Mouse (Mus musculus) testis, adult 10 weeks (tissue): Measurements from ENCODE around the gene Olfr890. TPM values are rescaled to one million over a fixed set of nuclear protein-coding genes. Genes with fewer than 3 reads are reported as not detected.

ENCODE experiments used
- polyA plus RNA-seq: library from polyadenylated mRNA; stranded (reverse); fragments of 350-450 nt; fragmentation: Illumina TruSeq; extraction: RNeasy Lipid Tissue Mini Kit (QIAGEN cat#74804); gene quantifications from one replicate; pipeline ENCODE4 v1.2.3, GENCODE M21; 2014; ENCODE audit warnings: low read depth, low replicate concordance

Olfr890 gene
- not detected for polyA plus RNA-seq

DNA sequence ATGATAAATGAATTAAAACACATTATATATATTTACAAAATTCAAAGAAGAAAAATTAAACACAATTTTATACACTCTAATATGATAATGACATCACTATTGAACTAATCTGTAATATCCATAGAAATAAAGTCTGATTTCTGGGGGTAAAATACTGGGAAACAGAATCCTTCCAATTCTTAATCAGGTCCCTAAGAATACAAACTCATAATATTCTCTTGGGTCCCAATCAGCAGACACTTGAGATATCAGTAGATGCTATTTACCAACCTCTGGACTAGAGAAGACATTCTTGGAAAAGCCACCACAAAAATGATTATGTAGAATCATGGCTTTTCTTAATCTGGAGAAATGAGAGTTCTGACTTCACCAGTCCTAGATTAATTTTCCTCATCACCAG lies at the start of gene Olfr890:
Gene Olfr890 (plus strand): TSS at position 301 of the 400 bp plus-strand sequence.

DNA sequence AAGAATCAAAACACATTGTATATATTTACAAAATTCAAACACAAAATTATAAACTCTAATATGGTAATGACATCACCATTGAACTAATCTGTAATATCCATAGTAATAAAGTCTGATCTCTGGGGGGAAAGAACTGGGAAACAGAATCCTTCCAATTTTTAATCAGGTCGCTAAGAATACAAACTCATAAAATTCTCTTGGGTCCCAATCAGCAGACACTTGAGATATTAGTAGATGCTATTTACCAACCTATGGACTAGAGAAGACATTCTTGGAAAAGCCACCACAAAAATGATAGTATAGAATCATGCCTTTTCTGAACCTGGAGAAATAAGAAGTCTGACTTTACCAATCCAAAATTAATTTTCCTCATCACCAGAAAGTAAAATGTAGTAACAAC lies 34.5 kb upstream of the Olfr890 start, which contains the start of gene Olfr888:
Gene Olfr888 (plus strand): TSS at position 301 of the 400 bp plus-strand sequence.

GRCm38 (mm10) chr9:38114898-38115297 lies 27.4 kb upstream of the Olfr890 start, which contains the start of gene Olfr889:
TSS of gene Olfr889 (plus strand) at chr9:38115198.

DNA sequence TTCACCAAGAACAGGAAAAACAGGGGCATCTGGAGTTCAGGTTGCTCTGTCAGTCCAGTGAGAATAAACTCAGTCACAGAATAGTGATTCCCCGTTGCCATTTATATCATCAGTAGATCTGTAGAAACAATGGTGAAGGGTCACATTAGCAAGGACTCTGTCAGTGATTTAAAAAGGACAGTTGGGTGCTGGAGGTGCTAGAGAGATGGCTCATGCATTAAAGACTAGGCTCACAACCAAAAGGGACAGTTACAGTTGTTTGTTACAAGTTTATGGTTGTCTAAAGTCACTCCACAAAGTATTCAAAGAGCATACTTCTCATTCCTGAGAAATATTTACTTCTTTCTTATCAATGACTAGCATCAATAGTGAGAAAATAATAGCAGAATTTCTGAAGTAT lies 38.4 kb downstream of the Olfr890 start, which contains the start of gene Olfr891:
Gene Olfr891 (minus strand): TSS at position 101 of the 400 bp plus-strand sequence.

Other genes with a start within 250 kb of the Olfr890 start
- gene Olfr145, start 245.8 kb upstream of the Olfr890 start, polyA plus RNA-seq = not detected
- gene Olfr878, start 224.7 kb upstream of the Olfr890 start, polyA plus RNA-seq = not detected
- gene Olfr881, start 150.7 kb upstream of the Olfr890 start, polyA plus RNA-seq = not detected
- not detected for gene Olfr883, start 116.7 kb upstream of the Olfr890 start, polyA plus RNA-seq
- not detected for gene Olfr884, start 96.0 kb upstream of the Olfr890 start, polyA plus RNA-seq
- not detected for gene Olfr885, start 81.2 kb upstream of the Olfr890 start, polyA plus RNA-seq
- gene Olfr887, start 58.4 kb upstream of the Olfr890 start, polyA plus RNA-seq = 0.03 TPM
- gene Olfr888, start 34.4 kb upstream of the Olfr890 start, polyA plus RNA-seq = not detected
- gene Olfr889, start 27.3 kb upstream of the Olfr890 start, polyA plus RNA-seq = not detected
- gene Olfr891, start 38.3 kb downstream of the Olfr890 start, polyA plus RNA-seq = not detected
- not detected for gene Olfr893, start 65.8 kb downstream of the Olfr890 start, polyA plus RNA-seq
- gene Olfr894, start 75.5 kb downstream of the Olfr890 start, polyA plus RNA-seq = not detected
- gene Olfr143, start 110.3 kb downstream of the Olfr890 start, polyA plus RNA-seq = not detected
- gene Olfr895, start 125.3 kb downstream of the Olfr890 start, polyA plus RNA-seq = not detected
- gene Olfr896-ps1, start 148.6 kb downstream of the Olfr890 start, polyA plus RNA-seq = 1.8 TPM
- 0.80 TPM for gene Olfr25, start 186.5 kb downstream of the Olfr890 start, polyA plus RNA-seq
- 0.17 TPM for gene Olfr898, start 205.9 kb downstream of the Olfr890 start, polyA plus RNA-seq
- not detected for gene Olfr250, start 224.4 kb downstream of the Olfr890 start, polyA plus RNA-seq
- not detected for gene Olfr251, start 234.6 kb downstream of the Olfr890 start, polyA plus RNA-seq